Mouse (Mus musculus) embryonic fibroblast, embryonic 13.5 days (primary cell): ENCODE measurements around the gene Slc6a21. TPM values are rescaled to one million over a fixed set of nuclear protein-coding genes. Genes with fewer than 3 reads are reported as not detected.

Experiments
- H3K27ac ChIP-seq: 2 replicates; pipeline ENCODE4 v1.5.1; 2012; ENCODE audit warnings: low read length, control low read depth, inconsistent platforms; ENCODE audit not compliant: insufficient read depth
- H3K4me1 ChIP-seq: 2 replicates; pipeline ENCODE4 v1.6.1; 2011; ENCODE audit warnings: low read length; ENCODE audit not compliant: control insufficient read depth, insufficient read depth
- H3K4me3 ChIP-seq: 2 replicates; pipeline ENCODE4 v1.5.1; 2011; ENCODE audit warnings: mild to moderate bottlenecking, control low read depth, low read length; ENCODE audit not compliant: insufficient read depth
- CTCF ChIP-seq: IDR thresholded peaks from 2 replicates; pipeline ENCODE4 v1.5.1; 2011; ENCODE audit warnings: mild to moderate bottlenecking, control low read depth, low read length, moderate library complexity, borderline replicate concordance; ENCODE audit not compliant: insufficient read depth
- POLR2A ChIP-seq: IDR thresholded peaks from 2 replicates; pipeline ENCODE4 v1.6.1; 2011; ENCODE audit warnings: low read depth, mild to moderate bottlenecking, control low read depth, low read length, moderate library complexity
- polyA plus RNA-seq: library from polyadenylated mRNA; stranded (reverse); fragments of >200 nt; gene quantifications from 2 replicates; pipeline ENCODE4 v1.2.4, GENCODE M21; 2011; ENCODE audit warnings: low read depth; ENCODE audit not compliant: missing spikeins, insufficient read length

The Slc6a21 gene
- polyA plus RNA-seq, 1 experiment: not detected

DNA sequence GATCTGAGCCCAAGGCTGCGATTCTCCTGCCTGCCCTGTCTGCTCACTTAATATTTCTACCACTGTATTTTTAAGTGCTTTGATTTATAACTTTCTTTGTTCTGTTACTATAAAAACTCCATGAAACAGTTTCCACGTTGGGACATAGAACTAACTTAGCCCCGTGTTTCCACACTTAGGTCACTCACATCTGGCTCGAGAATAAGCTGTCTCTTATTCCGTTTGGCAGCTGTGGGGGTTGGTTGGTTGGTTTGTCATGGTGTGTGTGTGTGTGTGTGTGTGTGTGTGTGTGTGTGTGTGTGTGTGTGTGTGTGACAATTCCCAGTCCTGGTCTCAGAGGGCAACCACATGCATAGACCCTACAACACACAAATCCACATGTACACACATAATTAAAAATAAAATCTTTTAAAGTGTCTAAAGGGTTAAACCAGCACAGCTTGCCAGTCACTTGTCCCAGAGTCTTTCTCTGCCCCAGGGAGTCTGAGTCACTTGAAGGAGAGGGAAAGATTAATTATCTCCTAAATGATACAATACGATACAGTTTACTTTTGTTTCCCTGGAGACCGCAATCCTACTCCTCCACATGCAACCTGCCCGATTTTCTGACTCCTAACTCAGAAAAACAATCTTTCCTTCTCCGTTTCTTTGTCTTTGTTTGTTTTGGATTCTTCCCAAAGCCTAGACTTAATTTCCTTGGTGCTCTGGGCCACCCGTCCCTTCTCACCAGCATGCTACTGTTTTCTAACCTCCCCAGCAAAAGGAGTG lies 35.6 kb downstream of the Slc6a21 start:
- Histone ChIP-seq H3K27ac (no peak overlapping the region), H3K4me3 (no peak overlapping the region), H3K4me1 (peaks cover 13% of the 10 kb centered on the region)
- TF ChIP-seq CTCF: no peak
- TF ChIP-seq POLR2A: no peak

- no peak overlapping the region for H3K27ac ChIP-seq
Observed at GRCm38 (mm10) chr7:45313495-45313894, 36.2 kb downstream of the Slc6a21 start.

GRCm38 (mm10) chr7:45315182-45315701 lies 37.9 kb downstream of the Slc6a21 start:
- no peak for TF ChIP-seq CTCF
- TF ChIP-seq POLR2A: no peak

More at GRCm38 (mm10) chr7:45313495-45313894, 36.2 kb downstream of the Slc6a21 start:
- H3K4me3 ChIP-seq: no peak overlapping the region
- peaks cover 13% of the 10 kb centered on the region for H3K4me1 ChIP-seq
- TF ChIP-seq POLR2A (no peak), CTCF (no peak)

DNA sequence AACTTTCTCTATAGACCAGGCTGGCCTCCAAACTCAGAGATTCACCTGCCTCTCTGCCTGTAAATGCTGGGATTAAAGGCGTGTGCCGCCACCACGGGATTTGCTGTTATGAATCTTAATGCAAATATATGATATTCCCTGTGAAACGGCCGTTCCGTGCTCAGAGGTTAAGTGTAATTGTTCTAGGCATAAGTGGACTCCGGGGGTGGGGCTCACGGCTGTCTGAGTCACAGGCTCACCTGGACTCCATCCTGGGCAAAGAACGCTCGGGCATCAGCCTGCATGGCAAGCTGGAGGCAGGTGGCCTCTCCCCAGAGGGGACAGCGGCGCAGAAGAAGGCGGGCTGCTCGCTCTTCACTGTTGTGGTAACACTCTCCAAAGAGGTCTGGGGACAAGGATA lies 39.2 kb downstream of the Slc6a21 start:
- H3K4me3 ChIP-seq: no peak overlapping the region
- H3K27ac ChIP-seq: no peak overlapping the region
- peaks cover 13% of the 10 kb centered on the region for H3K4me1 ChIP-seq
- TF ChIP-seq CTCF (no peak), POLR2A (no peak)

More at GRCm38 (mm10) chr7:45315182-45315701, 37.9 kb downstream of the Slc6a21 start:
- Histone ChIP-seq H3K4me3 (no peak overlapping the region), H3K27ac (no peak overlapping the region), H3K4me1 (peaks cover 13% of the 10 kb centered on the region)

DNA sequence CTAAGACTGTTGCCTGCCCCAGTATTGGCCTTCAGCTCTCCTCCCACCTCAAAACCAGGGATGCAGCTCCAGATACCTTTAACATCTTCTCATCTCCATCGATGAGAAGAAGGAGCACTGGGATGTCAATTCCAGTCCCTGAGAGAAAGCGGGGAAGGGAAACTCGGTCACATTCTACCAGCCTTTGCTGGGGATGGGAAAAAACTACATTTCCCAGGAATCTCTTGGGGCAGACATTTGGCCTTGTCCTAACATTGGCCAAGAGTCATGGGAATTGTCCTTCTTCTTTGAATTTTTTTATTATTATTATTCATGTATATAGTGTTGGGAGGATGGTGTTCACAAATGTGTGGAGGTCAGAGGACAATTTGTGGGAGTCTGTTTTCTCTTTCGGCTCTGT lies 44.9 kb downstream of the Slc6a21 start:
- Histone ChIP-seq H3K4me1 (no peaks in the 10 kb centered on the region), H3K4me3 (no peak overlapping the region), H3K27ac (no peak overlapping the region)
- TF ChIP-seq CTCF (no peak), POLR2A (no peak)

DNA sequence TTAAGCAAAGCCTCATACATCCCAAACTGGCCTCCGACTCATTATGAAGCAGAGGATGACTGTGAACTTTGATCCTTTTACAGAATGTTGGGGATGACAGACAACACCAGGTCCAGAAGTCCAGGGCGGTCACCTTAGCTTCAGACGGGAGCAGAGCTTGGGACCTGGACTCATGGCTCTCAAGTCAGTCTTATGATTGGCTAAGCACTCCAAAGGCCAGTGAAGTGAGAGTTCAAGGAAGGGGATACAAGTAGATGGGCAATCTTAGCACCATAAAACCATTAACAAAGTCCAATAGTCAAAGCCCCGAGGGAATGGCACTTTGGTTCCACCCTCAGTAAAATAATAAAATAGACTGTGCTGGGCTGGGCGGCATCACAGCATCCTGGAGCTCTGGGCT lies 45.8 kb downstream of the Slc6a21 start:
- H3K4me3 ChIP-seq: no peak overlapping the region
- TF ChIP-seq POLR2A (no peak), CTCF (no peak)
- no peaks in the 10 kb centered on the region for H3K4me1 ChIP-seq
- H3K27ac ChIP-seq: no peak overlapping the region

DNA sequence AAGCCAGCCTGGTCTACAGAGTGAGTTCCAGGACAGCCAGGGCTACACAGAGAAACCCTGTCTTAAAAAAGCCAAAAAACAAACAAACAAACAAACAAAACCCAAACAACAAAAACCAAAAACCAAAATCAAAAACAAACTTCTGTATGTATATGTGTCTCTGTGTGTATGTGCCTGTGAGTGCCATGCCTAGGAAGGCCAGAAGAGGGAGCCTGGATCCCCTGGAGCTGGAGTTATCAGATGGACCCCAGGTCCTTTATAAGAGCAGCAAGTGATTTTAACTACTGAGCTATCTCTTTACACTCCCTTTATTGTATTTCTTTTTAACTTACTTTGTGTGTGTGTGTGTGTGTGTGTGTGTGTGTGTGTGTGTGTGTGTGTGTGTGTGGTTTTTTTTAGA lies 48.5 kb downstream of the Slc6a21 start:
- Histone ChIP-seq H3K27ac (no peak overlapping the region), H3K4me3 (no peak overlapping the region), H3K4me1 (no peaks in the 10 kb centered on the region)
- no peak for TF ChIP-seq POLR2A

- no peak overlapping the region for H3K27ac ChIP-seq
- no peak for TF ChIP-seq POLR2A
- no peak for TF ChIP-seq CTCF
- no peaks in the 10 kb centered on the region for H3K4me1 ChIP-seq
- no peak overlapping the region for H3K4me3 ChIP-seq
Observed at GRCm38 (mm10) chr7:45328841-45329475, 51.6 kb downstream of the Slc6a21 start.

DNA sequence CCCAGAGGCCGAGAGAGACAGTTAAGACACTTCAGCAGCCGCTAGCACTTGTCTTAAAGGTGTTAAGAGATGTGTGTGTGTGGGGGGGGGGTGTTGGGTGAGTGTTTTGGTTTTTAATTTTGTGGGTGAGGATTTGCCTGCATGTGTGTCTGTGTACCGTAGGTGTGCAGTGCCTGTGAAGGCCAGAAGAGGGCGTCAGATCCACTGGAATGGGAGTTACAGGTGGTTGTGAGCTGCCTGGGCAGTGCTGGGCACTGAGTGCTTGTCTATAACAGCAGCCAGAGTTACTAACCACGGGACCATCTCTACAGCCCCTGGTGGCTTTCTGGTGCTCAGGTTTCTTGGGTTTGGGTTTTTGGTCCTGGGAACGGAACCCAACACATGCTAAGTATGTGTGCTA lies 54.2 kb downstream of the Slc6a21 start:
- no peak overlapping the region for H3K27ac ChIP-seq
- no peak overlapping the region for H3K4me3 ChIP-seq
- no peaks in the 10 kb centered on the region for H3K4me1 ChIP-seq
- TF ChIP-seq CTCF (no peak), POLR2A (no peak)
